Mouse (Mus musculus): Measurements from ENCODE around the gene Olfr1394.
"Not testable (repeated sequence)": the region's sequence is repeated elsewhere in the genome, so short reads cannot be mapped to it uniquely, and the experiment has no call there.

Olfr1394 gene

DNA sequence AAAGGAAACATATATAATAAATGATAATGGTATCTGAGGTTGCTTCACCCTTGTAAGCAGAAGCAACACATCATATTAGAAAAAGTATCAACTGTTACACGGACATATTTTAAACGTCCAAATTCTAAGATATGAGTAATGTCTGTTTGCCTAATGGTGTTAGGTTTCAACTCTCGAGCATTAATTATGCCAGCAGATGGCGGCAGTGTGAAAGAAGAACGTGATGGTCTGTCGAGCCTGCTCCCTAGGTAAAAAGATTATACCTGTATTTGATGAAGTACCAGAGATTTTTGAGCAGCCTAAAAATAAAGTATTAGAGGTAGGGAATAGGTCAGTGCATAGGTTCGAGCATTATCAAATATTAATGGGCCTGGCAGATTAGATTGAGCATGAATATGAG lies 35.6 kb downstream of the Olfr1394 start:
- peak; percentile 67 for DNase-seq (ENCODE audit: low spot score)

GRCm38 (mm10) chr11:49191083-49191482 lies 36.9 kb downstream of the Olfr1394 start:
- no peak for DNase-seq (ENCODE audit: low spot score)

GRCm38 (mm10) chr11:49194771-49195170 lies 40.6 kb downstream of the Olfr1394 start:
- not testable (repeated sequence) for DNase-seq (ENCODE audit: low spot score)

GRCm38 (mm10) chr11:49195819-49196322 lies 41.7 kb downstream of the Olfr1394 start:
- no peak for DNase-seq (ENCODE audit: low spot score)

DNA sequence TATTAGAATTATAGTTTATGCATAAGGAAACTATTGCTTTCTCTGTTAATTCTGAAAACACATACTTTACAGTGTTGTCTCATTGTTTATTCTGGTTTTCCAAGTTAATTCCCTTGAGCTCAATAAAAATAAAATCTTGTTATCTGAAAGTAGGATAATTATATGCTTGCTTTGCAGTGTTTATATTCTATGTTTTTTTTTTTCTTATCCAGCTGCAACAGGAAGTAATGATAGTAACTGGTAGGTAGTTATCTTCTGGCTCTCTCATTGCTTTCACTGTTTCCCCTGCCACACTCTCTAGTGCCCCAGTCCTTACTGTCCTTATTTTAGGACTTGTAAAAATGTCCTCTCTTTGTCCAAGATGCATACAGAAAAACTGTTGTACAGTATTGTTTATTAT lies 46.5 kb downstream of the Olfr1394 start:
- no peak for DNase-seq (ENCODE audit: low spot score)

- DNase-seq (ENCODE audit: low spot score): no peak
Measured at GRCm38 (mm10) chr11:49201142-49201541, 47.0 kb downstream of the Olfr1394 start.

GRCm38 (mm10) chr11:49202071-49202470 lies 47.9 kb downstream of the Olfr1394 start:
- no peak for DNase-seq (ENCODE audit: low spot score)

GRCm38 (mm10) chr11:49202523-49203061 lies 48.4 kb downstream of the Olfr1394 start:
- peak; percentile 17 for DNase-seq (ENCODE audit: low spot score)

DNA sequence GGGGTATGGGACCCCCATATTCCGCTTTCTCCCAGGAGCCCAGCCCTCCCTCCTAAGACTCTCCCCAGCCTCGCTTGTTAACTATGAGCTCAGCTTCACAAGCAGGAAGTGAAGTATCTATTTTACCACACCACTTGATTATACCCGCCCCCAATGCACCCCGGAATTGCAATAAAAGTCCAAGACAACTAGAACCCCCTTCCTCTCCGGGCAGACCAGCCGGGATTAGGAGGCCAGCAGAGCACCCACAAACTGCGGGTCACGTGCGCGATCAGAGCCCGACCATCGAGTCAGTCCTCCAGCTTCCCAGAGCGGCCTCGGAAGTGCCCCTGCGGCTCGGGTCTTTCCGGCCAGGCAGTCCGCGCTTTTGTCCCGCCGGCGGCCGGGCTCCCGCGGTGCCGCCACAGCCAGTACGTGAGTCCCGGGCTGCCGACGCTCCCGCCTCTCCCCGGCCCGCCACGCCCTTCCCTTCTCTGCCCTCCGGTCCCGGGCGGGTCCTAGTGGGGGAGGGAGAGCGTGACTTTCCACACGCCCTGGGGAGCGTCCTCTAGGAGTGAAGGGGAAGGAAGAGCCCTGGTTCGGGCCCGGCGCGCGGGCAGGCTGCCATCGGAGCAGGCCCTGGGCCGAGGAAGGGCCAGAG lies 49.1 kb downstream of the Olfr1394 start, which contains the start of gene Zfp62:
Gene Zfp62, plus strand, starts transcription at position 164 of the 640 bp plus-strand sequence.
- peak; percentile 95 for DNase-seq (ENCODE audit: low spot score)

- DNase-seq (ENCODE audit: low spot score): peak; percentile 63
Measured at GRCm38 (mm10) chr11:49203771-49204497, 49.8 kb downstream of the Olfr1394 start.

DNA sequence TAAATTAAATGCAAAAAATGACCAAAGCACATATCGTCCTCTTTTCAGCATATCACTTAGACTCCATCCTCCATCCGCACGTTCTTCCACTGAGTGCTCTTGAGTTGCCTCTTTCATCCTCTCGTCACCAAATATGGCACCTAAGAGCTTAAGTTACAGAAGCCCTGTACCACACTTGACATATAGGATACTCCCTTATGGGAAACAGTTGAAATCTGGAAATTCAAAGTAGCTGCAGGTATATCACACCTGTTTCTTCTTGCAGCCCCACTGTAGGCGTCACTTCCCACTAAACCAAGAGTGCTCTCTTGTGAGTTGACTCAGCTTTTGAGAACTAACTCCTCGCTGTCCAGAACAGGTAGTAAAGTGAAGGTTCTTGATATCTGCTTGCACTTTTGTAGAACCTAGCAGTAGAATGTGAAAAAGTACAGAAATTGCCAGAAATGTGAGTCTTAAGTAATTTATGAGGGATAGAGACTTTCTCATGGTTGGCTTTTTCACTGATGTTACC lies 51.0 kb downstream of the Olfr1394 start:
- DNase-seq (ENCODE audit: low spot score): no peak

DNA sequence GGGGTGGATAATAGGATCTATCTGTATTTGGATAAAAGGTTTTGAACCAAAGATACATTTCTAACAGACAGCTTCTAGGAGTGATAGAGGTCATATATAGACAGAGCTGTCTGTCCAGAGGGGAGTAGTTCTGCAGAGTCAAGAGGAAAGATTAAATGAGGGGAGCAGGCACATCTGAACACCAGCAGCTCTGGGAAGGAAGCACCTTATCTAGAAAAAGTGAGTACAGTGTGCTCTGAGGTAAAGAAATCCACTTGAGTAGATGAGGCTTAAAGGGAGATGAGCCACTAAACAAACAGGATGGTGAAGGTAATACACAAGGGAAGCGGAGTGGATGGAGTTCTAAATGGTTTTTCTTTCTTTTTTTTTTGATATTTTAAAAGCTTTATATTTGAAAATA lies 53.3 kb downstream of the Olfr1394 start:
- no peak for DNase-seq (ENCODE audit: low spot score)

All from embryo, embryonic 10 days (tissue).